Mouse (Mus musculus) stomach, postnatal 0 days (tissue): ENCODE data around the gene Pianp.

Experiments used
- CTCF ChIP-seq: IDR thresholded peaks from 2 replicates; pipeline ENCODE4 v1.5.1; 2016; ENCODE audit warnings: antibody characterized with exemption, low read depth, mild to moderate bottlenecking, moderate library complexity
- EP300 ChIP-seq: optimal IDR thresholded peaks from 2 replicates; pipeline ENCODE3; 2016; ENCODE audit warnings: antibody characterized with exemption

- TF ChIP-seq EP300, result no peak
- TF ChIP-seq CTCF, result no peak
Observed at GRCm38 (mm10) chr6:124996551-124997501, at the start of gene Pianp.
